Mouse (Mus musculus) cortical plate, adult 2 months (tissue): ENCODE results near the gene Cngb1.

Source experiments
- CTCF ChIP-seq: fragments of 200-500 bp; IDR thresholded peaks from 2 replicates; pipeline ENCODE4 v1.5.1; 2011; ENCODE audit warnings: mild to moderate bottlenecking, control low read depth, low read length; ENCODE audit not compliant: insufficient read depth; ENCODE audit errors: extremely low read depth
- POLR2A ChIP-seq: fragments of 200-500 bp; IDR thresholded peaks from 2 replicates; pipeline ENCODE4 v1.6.1; 2011; ENCODE audit warnings: mild to moderate bottlenecking, low read length, control low read depth; ENCODE audit not compliant: insufficient read depth; ENCODE audit errors: extremely low read depth

DNA sequence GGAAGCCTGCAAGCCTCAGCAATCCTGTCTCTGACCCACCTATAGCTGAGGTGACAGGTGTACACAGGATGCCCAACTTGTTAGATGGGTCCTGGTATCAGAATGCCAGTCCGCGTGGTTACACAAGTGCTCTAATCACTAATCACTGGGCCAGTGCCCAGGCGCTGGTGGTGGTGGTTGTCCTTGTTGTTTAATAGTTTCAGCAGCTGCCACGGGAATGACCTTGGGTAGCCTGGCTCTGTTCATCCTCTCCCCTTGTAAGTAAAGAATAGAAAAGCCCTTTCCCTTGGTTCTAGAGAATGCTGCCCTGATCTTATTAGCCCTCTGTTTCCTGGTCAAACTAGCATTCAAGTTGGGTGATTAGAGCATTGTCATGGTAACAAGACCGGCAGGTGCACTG is 35.3 kb upstream of the Cngb1 start:
- no peak for TF ChIP-seq CTCF
- TF ChIP-seq POLR2A: no peak
